ENCODE assay signal across 8 mouse cellular contexts in the genomic region with DNA sequence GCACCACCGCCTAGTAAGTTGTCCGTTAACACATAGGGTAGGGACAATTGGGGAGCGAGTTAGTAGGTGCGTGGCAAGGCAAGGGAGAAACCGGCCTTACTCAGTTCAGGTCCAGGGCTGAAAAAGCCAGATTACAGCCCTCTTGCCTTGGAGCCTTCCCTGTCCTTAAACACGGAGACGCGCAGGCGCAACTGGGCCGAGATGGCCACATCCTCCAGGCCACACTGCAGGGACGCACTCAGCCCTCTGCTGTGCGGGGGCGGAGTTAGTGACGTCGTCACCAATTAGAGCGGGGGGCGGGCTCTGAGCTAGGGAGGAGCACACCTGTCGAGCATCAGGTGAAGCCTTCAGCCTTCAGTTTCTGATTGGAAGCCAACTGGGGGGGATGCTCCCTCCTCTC. TPM values are rescaled to one million over a fixed set of nuclear protein-coding genes. Genes with fewer than 3 reads are reported as not detected.
A peak's percentile ranks its signal among the peaks of the same experiment; 100 is the strongest.
DNase-seq lines count a peak whose midpoint lies in the region; TF ChIP-seq lines count a peak whose summit lies in the region.

No protein-coding gene starts in this region.

- H3K4me3 ChIP-seq in gastrocnemius, adult 2 months = no peak overlapping the region
- H3K4me3 ChIP-seq in layer of hippocampus, adult 2 months = no peak overlapping the region; the same call in 1 of the 2 replicates

- no peak for TF ChIP-seq CTCF in gastrocnemius, adult 2 months (IDR thresholded peaks at IDR 0.05)
- TF ChIP-seq CTCF in layer of hippocampus, adult 2 months (conservative IDR thresholded peaks at IDR 0.05) = no peak

- no peak overlapping the region for H3K27ac ChIP-seq in gastrocnemius, adult 2 months
- peak overlapping the region; percentile 55; the same call in 1 of the 2 replicates for H3K27ac ChIP-seq in layer of hippocampus, adult 2 months

- intact Hi-C loops in gastrocnemius, adult 2 months (cut with DNase I) = no loop called here
- intact Hi-C loops in gastrocnemius, postnatal 36 days (cut with DNase I) = no loop called here
- intact Hi-C loops in heart, postnatal 14 days (cut with DNase I) = no loop called here

- DNase-seq in gastrocnemius, adult 2 months = peak; percentile 49
- DNase-seq in gastrocnemius, postnatal 36 days = no peak
- peak; percentile 87 to 88 for DNase-seq in cerebellum, postnatal 14 days
- peak; percentile 23 to 41 for DNase-seq in heart, postnatal 14 days
- DNase-seq in layer of hippocampus, adult 2 months (ENCODE audit: low spot score in 2 of 2) = peak; percentile 64 to 67
- peak; percentile 88 to 93 for DNase-seq in lung, adult 18-20 months
- peak; percentile 53 for DNase-seq in ovary, postnatal 14 days (ENCODE audit: low spot score)
- no peak for DNase-seq in spleen, adult 18-20 months

RNA-seq across cellular contexts. Expression of a gene that starts 29.7 kb away (rescaled TPM):
- total RNA-seq in gastrocnemius, adult 2 months (2021) = 1 to 10 TPM; 5.1 to 6.3 TPM
- 1 to 10 TPM; 4.3 to 5.0 TPM for total RNA-seq in gastrocnemius, postnatal 36 days (2021)
- total RNA-seq in heart, postnatal 14 days (2021) = 1 to 10 TPM; 6.2 to 8.5 TPM
- total RNA-seq in layer of hippocampus, adult 2 months (2021) = 10 to 100 TPM; 94.5 to 96.4 TPM

RNA-seq across cellular contexts. Expression of a gene that starts 35.8 kb away (rescaled TPM):
- 10 to 100 TPM; 16.8 to 26.4 TPM for total RNA-seq in gastrocnemius, adult 2 months (2021)
- total RNA-seq in gastrocnemius, postnatal 36 days (2021) = 10 to 100 TPM; 15.5 to 16.9 TPM
- total RNA-seq in heart, postnatal 14 days (2021) = 10 to 100 TPM; 18.7 to 20.2 TPM
- 1 to 10 TPM; 6.1 to 6.5 TPM for total RNA-seq in layer of hippocampus, adult 2 months (2021)

RNA-seq across cellular contexts. Expression of a gene that starts 51.6 kb away (rescaled TPM):
- not detected for total RNA-seq in gastrocnemius, adult 2 months (2021)
- not detected for total RNA-seq in gastrocnemius, postnatal 36 days (2021)
- under 1 TPM; 0.05 to 0.24 TPM for total RNA-seq in heart, postnatal 14 days (2021)
- total RNA-seq in layer of hippocampus, adult 2 months (2021) = under 1 TPM; 0.32 to 0.44 TPM

RNA-seq across cellular contexts. Expression of a gene that starts 56.9 kb away (rescaled TPM):
- 10 to 100 TPM in 1 of 2 experiments, 1 to 10 TPM in 1; 9.7 to 11.9 TPM for total RNA-seq in gastrocnemius, adult 2 months (2021)
- 10 to 100 TPM; 10.7 to 15.2 TPM for total RNA-seq in gastrocnemius, postnatal 36 days (2021)
- 10 to 100 TPM; 22.1 to 24.5 TPM for total RNA-seq in heart, postnatal 14 days (2021)
- total RNA-seq in layer of hippocampus, adult 2 months (2021) = 10 to 100 TPM; 13.9 to 16.6 TPM

Comparison
In these comparisons a context has a peak if more than half of its experiments do, and no peak if none do; other contexts are left out.
1. DNase-seq: peak in gastrocnemius, adult 2 months (single experiment), cerebellum, postnatal 14 days (2 of 2), heart, postnatal 14 days (2 of 2), layer of hippocampus, adult 2 months (2 of 2), lung, adult 18-20 months (2 of 2) and ovary, postnatal 14 days (single experiment); none in gastrocnemius, postnatal 36 days (0 of 2) and spleen, adult 18-20 months (0 of 2).
2. RNA of a gene that starts 29.7 kb away (total RNA-seq): 94.5 to 96.4 TPM in layer of hippocampus, adult 2 months; 6.2 to 8.5 TPM in heart, postnatal 14 days, 5.1 to 6.3 TPM in gastrocnemius, adult 2 months and 4.3 to 5.0 TPM in gastrocnemius, postnatal 36 days; every median in the first group is over 10 times any median in the second.